Mouse (Mus musculus) CD4-positive naive resting alpha-beta T cell, adult 76 days (primary cell): Measurements from ENCODE around the gene Tssk2. TPM values are rescaled to one million over a fixed set of nuclear protein-coding genes. Genes with fewer than 3 reads are reported as not detected.

Experiments
- total RNA-seq: library from RNA; stranded (reverse); gene quantifications from one replicate; pipeline ENCODE4 v1.2.4, GENCODE M21; 2023

Tssk2 gene
- not detected for total RNA-seq

GRCm38 (mm10) chr16:17898462-17898861, at the start of gene Tssk2, which contains the start of gene Dgcr2:
TSS of gene Tssk2 (plus strand) at chr16:17898637.
TSS of gene Dgcr2 (minus strand) at chr16:17898562.

GRCm38 (mm10) chr16:17891567-17891959, 6.9 kb upstream of the Tssk2 start, which contains the start of gene Gm20518:
TSS of gene Gm20518 (minus strand) at chr16:17891671.

GRCm38 (mm10) chr16:17893923-17894322, 4.5 kb upstream of the Tssk2 start, which contains the start of gene Tssk1:
TSS of gene Tssk1 (plus strand) at chr16:17894223.

GRCm38 (mm10) chr16:17911052-17911595, 12.7 kb downstream of the Tssk2 start, which contains the start of gene Ess2:
TSS of gene Ess2 (minus strand) at chr16:17911348.

GRCm38 (mm10) chr16:17914307-17915249, 16.1 kb downstream of the Tssk2 start, which contains the start of gene Gsc2:
TSS of gene Gsc2 (minus strand) at chr16:17915059.

GRCm38 (mm10) chr16:17928087-17928580, 29.7 kb downstream of the Tssk2 start, which contains the start of gene Slc25a1:
TSS of gene Slc25a1 (minus strand) at chr16:17928219.

Other genes starting within 250 kb of the Tssk2 start
- gene Med15, start 165.7 kb upstream of the Tssk2 start, total RNA-seq, result 147 TPM
- 11.3 TPM for gene Klhl22, start 139.0 kb upstream of the Tssk2 start, total RNA-seq
- not detected for gene Scarf2, start 101.4 kb upstream of the Tssk2 start, total RNA-seq
- not detected for gene B830017H08Rik, start 65.5 kb upstream of the Tssk2 start, total RNA-seq
- 22.5 TPM for gene Car15, start 60.3 kb upstream of the Tssk2 start, total RNA-seq
- gene Gm20518, start 7.0 kb upstream of the Tssk2 start, total RNA-seq, result 4.2 TPM
- not detected for gene Tssk1, start 4.4 kb upstream of the Tssk2 start, total RNA-seq
- gene Dgcr2, start 75 bp upstream of the Tssk2 start, total RNA-seq, result 71.5 TPM
- 70.1 TPM for gene Ess2, start 12.7 kb downstream of the Tssk2 start, total RNA-seq
- gene Gsc2, start 16.4 kb downstream of the Tssk2 start, total RNA-seq, result not detected
- 19.6 TPM for gene Slc25a1, start 29.6 kb downstream of the Tssk2 start, total RNA-seq
- gene Vpreb2, start 81.8 kb downstream of the Tssk2 start, total RNA-seq, result not detected
- 4.8 TPM for gene Dgcr6, start 154.2 kb downstream of the Tssk2 start, total RNA-seq
- gene Prodh, start 191.6 kb downstream of the Tssk2 start, total RNA-seq, result 4.7 TPM
- not detected for gene Rtn4r, start 229.0 kb downstream of the Tssk2 start, total RNA-seq